Mouse (Mus musculus) C2C12 (cell line): ENCODE results near the gene Gbx2. TPM values are rescaled to one million over a fixed set of nuclear protein-coding genes. Genes with fewer than 3 reads are reported as not detected.

Source experiments
- H3K27me3 ChIP-seq: one replicate; pipeline ENCODE4 v1.6.1; 2011; ENCODE audit not compliant: control insufficient read depth, insufficient read depth, insufficient read length
- H3K36me3 ChIP-seq: one replicate; pipeline ENCODE4 v1.6.1; 2011; ENCODE audit not compliant: control insufficient read depth, insufficient read depth
- H3K4me3 ChIP-seq: one replicate; pipeline ENCODE4 v1.5.1; 2011; ENCODE audit warnings: mild to moderate bottlenecking, control low read depth; ENCODE audit not compliant: poor library complexity, insufficient read depth, severe bottlenecking
- H3K79me2 ChIP-seq: one replicate; pipeline ENCODE4 v1.6.1; 2011; ENCODE audit not compliant: control insufficient read depth, insufficient read depth
- H3K79me3 ChIP-seq: one replicate; pipeline ENCODE4 v1.6.1; 2011; ENCODE audit warnings: low read depth, control low read depth
- H3ac ChIP-seq: one replicate; pipeline ENCODE3; 2011; ENCODE audit warnings: low read depth; ENCODE audit not compliant: control insufficient read depth, insufficient read length
- CEBPB ChIP-seq: IDR thresholded peaks from one replicate; pipeline ENCODE4 v1.6.1; 2011; ENCODE audit warnings: low read depth, mild to moderate bottlenecking, control low read depth, moderate library complexity
- CTCF ChIP-seq: IDR thresholded peaks from one replicate; pipeline ENCODE4 v1.5.1; 2011; ENCODE audit not compliant: control insufficient read depth, insufficient read depth, insufficient read length
- FOSL1 ChIP-seq: IDR thresholded peaks from one replicate; pipeline ENCODE4 v1.8.0; 2011; ENCODE audit warnings: mild to moderate bottlenecking, low read length; ENCODE audit not compliant: poor library complexity, insufficient read depth, severe bottlenecking
- MAX ChIP-seq: IDR thresholded peaks from one replicate; pipeline ENCODE4 v1.6.1; 2011; ENCODE audit warnings: mild to moderate bottlenecking, control low read depth
- MYOD1 ChIP-seq: IDR thresholded peaks from one replicate; pipeline ENCODE4 v1.6.1; 2011; ENCODE audit warnings: low read depth; ENCODE audit not compliant: control insufficient read depth, insufficient read length
- MYOG ChIP-seq: IDR thresholded peaks from one replicate; pipeline ENCODE4 v1.6.1; 2011; ENCODE audit not compliant: control insufficient read depth, insufficient read length; ENCODE audit errors: extremely low read depth
- USF1 ChIP-seq: IDR thresholded peaks from one replicate; pipeline ENCODE4 v1.6.1; 2011; ENCODE audit warnings: low read depth, mild to moderate bottlenecking, control low read depth, moderate library complexity
- polyA plus RNA-seq: library from polyadenylated mRNA; unstranded; fragments of >200 nt; fragmentation: generic; extraction: Trizol; gene quantifications from one replicate; pipeline ENCODE4 v1.2.1, GENCODE M21; 2012; ENCODE audit warnings: missing spikeins

Gene Gbx2
- polyA plus RNA-seq, 1 experiment, result 0.16 TPM

- H3K27me3 ChIP-seq, result peaks cover 82% of the 10 kb centered on the region
- H3K4me3 ChIP-seq, result no peak overlapping the region
- H3K79me3 ChIP-seq, result no peaks in the 10 kb centered on the region
- no peaks in the 10 kb centered on the region for H3K36me3 ChIP-seq
- no peaks in the 10 kb centered on the region for H3K79me2 ChIP-seq
- no peak overlapping the region for H3ac ChIP-seq
- TF ChIP-seq MYOD1 (no peak), FOSL1 (no peak), MYOG (no peak), CEBPB (no peak), USF1 (no peak), CTCF (no peak), MAX (no peak)
Measured at GRCm38 (mm10) chr1:89929181-89929580, 1.8 kb downstream of the Gbx2 start.

- TF ChIP-seq MYOD1, result no peak
- no peak for TF ChIP-seq CEBPB
- no peak for TF ChIP-seq CTCF
- no peak for TF ChIP-seq MAX
- TF ChIP-seq USF1, result no peak
- TF ChIP-seq MYOG, result no peak
- TF ChIP-seq FOSL1, result no peak
- Histone ChIP-seq H3ac (no peak overlapping the region), H3K36me3 (no peaks in the 10 kb centered on the region), H3K79me3 (no peaks in the 10 kb centered on the region), H3K4me3 (no peak overlapping the region), H3K27me3 (peaks cover 82% of the 10 kb centered on the region), H3K79me2 (no peaks in the 10 kb centered on the region)
Measured at GRCm38 (mm10) chr1:89928676-89929075, 2.3 kb downstream of the Gbx2 start.

DNA sequence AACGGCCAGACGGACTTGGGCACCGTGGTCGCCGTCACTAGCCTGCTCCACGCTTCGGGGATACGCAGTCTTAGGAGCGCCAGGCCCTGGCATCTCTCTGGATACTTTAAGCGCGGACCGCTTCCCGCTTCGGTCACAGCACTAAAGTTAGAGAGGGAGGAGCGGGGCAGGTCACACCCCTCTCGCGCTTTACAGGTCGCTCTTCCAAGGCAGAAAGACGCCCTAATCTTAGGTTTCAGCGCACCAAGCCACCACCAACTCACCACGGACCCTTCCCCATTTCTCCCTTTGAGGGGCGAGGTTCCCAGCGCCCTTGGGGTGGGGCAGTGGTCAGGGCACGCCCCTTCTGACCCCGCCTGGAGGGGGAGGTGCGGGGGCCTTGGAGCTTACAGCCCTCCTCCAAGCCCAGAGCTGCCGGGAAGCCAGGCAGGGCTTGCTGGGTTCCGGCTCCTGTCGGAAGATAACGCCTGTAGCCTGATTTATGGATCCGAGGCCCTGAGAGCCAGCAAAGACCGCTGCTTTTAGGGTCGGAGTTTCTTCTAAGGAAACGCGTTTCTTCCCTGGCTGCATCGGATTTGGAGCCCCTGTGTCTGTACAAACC, 3.8 kb downstream of the Gbx2 start:
- Histone ChIP-seq H3K27me3 (peaks cover 90% of the 10 kb centered on the region), H3K79me2 (no peaks in the 10 kb centered on the region), H3ac (no peak overlapping the region), H3K4me3 (no peak overlapping the region), H3K36me3 (no peaks in the 10 kb centered on the region), H3K79me3 (no peaks in the 10 kb centered on the region)
- no peak for TF ChIP-seq MYOG
- TF ChIP-seq CEBPB, result no peak
- no peak for TF ChIP-seq MAX

- Histone ChIP-seq H3K4me3 (no peak overlapping the region), H3ac (no peak overlapping the region), H3K36me3 (no peaks in the 10 kb centered on the region), H3K79me3 (no peaks in the 10 kb centered on the region), H3K27me3 (peaks cover 90% of the 10 kb centered on the region), H3K79me2 (no peaks in the 10 kb centered on the region)
- TF ChIP-seq CTCF (no peak), MYOG (no peak), CEBPB (no peak), USF1 (no peak), MYOD1 (no peak), MAX (no peak), FOSL1 (no peak)
Measured at GRCm38 (mm10) chr1:89926583-89927060, 4.4 kb downstream of the Gbx2 start.

DNA sequence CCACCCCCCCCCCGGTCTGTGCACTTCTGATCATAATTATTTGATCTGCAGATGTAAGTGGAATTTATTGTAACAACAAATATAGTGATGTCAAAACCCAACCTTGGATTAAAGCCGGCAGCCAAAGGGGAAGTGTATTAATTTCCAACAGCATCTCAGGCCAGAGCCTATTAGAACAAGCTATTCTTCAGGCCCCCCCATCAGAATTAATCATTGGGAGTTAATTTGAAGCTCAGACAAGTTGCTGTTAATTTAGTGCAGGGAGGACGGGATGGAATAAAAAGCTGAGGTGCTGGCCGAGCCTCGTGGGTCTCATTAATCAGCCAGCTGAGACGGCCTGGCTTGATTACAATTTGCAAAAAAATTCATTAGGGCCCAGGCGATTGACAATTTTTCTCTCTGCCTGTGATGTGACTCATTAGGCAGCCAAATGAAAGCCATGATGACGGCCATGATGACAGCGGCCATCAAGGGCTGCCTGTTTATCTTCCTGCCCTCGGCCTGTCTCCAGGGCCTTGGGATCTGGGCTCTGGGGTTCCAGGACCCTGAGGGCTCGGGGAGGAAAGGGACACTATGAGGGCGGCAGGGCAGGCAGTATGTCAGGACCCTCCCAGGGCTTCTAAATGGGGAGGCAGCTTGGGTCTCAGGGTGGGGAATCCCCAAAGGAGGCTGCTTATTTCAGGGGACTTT, 5.3 kb downstream of the Gbx2 start:
- H3K79me2 ChIP-seq, result no peaks in the 10 kb centered on the region
- H3ac ChIP-seq, result no peak overlapping the region
- no peaks in the 10 kb centered on the region for H3K36me3 ChIP-seq
- peaks cover 85% of the 10 kb centered on the region for H3K27me3 ChIP-seq
- H3K4me3 ChIP-seq, result no peak overlapping the region
- no peaks in the 10 kb centered on the region for H3K79me3 ChIP-seq
- TF ChIP-seq CEBPB (no peak), MYOG (no peak), FOSL1 (no peak), CTCF (no peak), MAX (no peak), USF1 (no peak), MYOD1 (no peak)

DNA sequence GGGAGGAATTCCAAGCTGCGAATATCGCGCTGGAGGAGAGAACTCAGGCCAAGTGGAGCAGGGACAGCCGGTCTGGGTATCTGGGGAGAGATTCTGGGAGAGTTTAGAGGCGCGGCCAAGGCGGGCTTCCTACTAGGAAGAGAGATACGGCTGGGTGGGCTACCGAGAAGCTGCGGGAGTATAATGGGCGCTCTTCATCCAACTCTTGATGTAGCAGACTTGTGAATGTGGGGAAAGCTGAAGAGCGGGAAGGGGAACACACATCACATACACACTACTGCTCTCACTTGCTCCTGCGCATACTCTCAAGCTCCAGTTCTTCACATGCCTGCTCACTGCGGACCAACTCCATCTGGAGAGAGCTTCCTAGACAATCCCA, 7.3 kb downstream of the Gbx2 start:
- H3K79me3 ChIP-seq, result no peaks in the 10 kb centered on the region
- no peaks in the 10 kb centered on the region for H3K36me3 ChIP-seq
- H3K4me3 ChIP-seq, result no peak overlapping the region
- H3K79me2 ChIP-seq, result no peaks in the 10 kb centered on the region
- no peak for TF ChIP-seq MYOG
- TF ChIP-seq FOSL1, result no peak
- TF ChIP-seq CEBPB, result no peak
- TF ChIP-seq CTCF, result no peak
- no peak for TF ChIP-seq USF1
- TF ChIP-seq MAX, result no peak
- no peak for TF ChIP-seq MYOD1
- H3K27me3 ChIP-seq, result peaks cover 74% of the 10 kb centered on the region
- no peak overlapping the region for H3ac ChIP-seq
